Mouse (Mus musculus): ENCODE data around the gene Thsd7a. TPM values are rescaled to one million over a fixed set of nuclear protein-coding genes. Genes with fewer than 3 reads are reported as not detected.

Thsd7a gene
- polyA plus RNA-seq, 1 experiment from 2014 or later, result 2.0 TPM

GRCm38 (mm10) chr6:12500888-12501287 is 248.3 kb downstream of the Thsd7a start:
- Histone ChIP-seq H3K36me3 (ENCODE audit: control insufficient read depth, insufficient read depth, low read length) (no peaks in the 10 kb centered on the region), H3K9ac (ENCODE audit: low read length) (no peak overlapping the region), H3K4me2 (ENCODE audit: low read depth, low read length) (no peak overlapping the region), H3K4me1 (ENCODE audit: control insufficient read depth, insufficient read depth, low read length) (no peaks in the 10 kb centered on the region), H3K27me3 (ENCODE audit: control insufficient read depth, insufficient read depth, low read length) (no peaks in the 10 kb centered on the region), H3K9me3 (replicated peaks; ENCODE audit: control insufficient read depth, low read length) (no peaks in the 10 kb centered on the region), H3K27ac (ENCODE audit: low read length) (no peak overlapping the region), H3K4me3 (replicated peaks; ENCODE audit: low read length) (no peak overlapping the region)
- no peak for ATAC-seq (ENCODE audit: insufficient read depth, low FRiP score)
- WGBS, result 78% methylated on average over 7 of the region's 7 CpGs

DNA sequence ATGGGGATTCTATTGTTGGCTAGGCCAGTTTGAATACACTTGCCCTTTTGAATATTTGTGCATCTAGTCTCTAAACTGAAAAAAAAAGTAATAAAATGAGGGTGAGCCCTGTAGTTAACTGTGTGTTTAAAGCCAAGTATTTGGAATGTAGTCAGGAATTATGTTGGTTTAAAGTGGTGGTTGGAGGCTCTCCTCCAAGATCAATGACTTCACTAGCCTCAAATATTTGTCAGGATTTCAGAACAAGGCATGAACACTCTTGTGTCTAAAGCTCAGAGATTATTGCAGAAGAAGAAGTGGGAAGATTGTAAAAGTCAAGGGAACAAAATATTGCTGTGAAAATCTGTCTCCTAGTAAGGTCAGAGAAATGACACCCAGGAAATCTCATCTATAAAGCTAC is 249.3 kb downstream of the Thsd7a start:
- H3K9ac ChIP-seq (ENCODE audit: low read length), result no peak overlapping the region
- H3K27me3 ChIP-seq (ENCODE audit: control insufficient read depth, insufficient read depth, low read length), result no peaks in the 10 kb centered on the region
- H3K4me3 ChIP-seq (replicated peaks; ENCODE audit: low read length), result no peak overlapping the region
- no peak overlapping the region for H3K4me2 ChIP-seq (ENCODE audit: low read depth, low read length)
- H3K9me3 ChIP-seq (replicated peaks; ENCODE audit: control insufficient read depth, low read length), result no peaks in the 10 kb centered on the region
- H3K36me3 ChIP-seq (ENCODE audit: control insufficient read depth, insufficient read depth, low read length), result no peaks in the 10 kb centered on the region
- no peaks in the 10 kb centered on the region for H3K4me1 ChIP-seq (ENCODE audit: control insufficient read depth, insufficient read depth, low read length)
- H3K27ac ChIP-seq (ENCODE audit: low read length), result no peak overlapping the region
- no peak for ATAC-seq (ENCODE audit: insufficient read depth, low FRiP score)

DNA sequence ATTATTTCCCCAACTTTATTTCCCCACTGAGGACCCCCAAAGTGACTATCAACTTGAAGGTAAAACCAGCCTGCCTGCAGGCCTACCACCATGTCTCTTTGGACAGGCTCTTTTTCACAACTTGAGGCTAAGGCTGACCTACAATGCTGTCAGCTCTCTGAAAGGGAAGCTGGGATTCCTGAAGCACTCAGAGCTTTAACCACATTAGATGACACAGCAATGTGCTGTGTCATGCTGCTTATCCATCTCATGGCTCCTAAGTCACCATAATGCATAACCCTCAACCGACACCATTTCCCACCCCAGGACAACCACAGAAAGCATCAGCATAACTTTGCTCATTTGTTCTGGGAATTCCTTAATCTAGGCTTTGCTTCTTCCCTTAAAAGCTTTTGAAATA is 255.6 kb downstream of the Thsd7a start:
- Histone ChIP-seq H3K27me3 (ENCODE audit: control insufficient read depth, insufficient read depth, low read length) (no peaks in the 10 kb centered on the region), H3K9me3 (replicated peaks; ENCODE audit: control insufficient read depth, low read length) (no peaks in the 10 kb centered on the region), H3K4me3 (replicated peaks; ENCODE audit: low read length) (no peak overlapping the region), H3K4me1 (ENCODE audit: control insufficient read depth, insufficient read depth, low read length) (no peaks in the 10 kb centered on the region), H3K27ac (ENCODE audit: low read length) (no peak overlapping the region), H3K9ac (ENCODE audit: low read length) (no peak overlapping the region), H3K4me2 (ENCODE audit: low read depth, low read length) (no peak overlapping the region), H3K36me3 (ENCODE audit: control insufficient read depth, insufficient read depth, low read length) (no peaks in the 10 kb centered on the region)
- ATAC-seq (ENCODE audit: insufficient read depth, low FRiP score), result no peak
- WGBS, result 89% methylated on average over 1 of the region's 1 CpGs

DNA sequence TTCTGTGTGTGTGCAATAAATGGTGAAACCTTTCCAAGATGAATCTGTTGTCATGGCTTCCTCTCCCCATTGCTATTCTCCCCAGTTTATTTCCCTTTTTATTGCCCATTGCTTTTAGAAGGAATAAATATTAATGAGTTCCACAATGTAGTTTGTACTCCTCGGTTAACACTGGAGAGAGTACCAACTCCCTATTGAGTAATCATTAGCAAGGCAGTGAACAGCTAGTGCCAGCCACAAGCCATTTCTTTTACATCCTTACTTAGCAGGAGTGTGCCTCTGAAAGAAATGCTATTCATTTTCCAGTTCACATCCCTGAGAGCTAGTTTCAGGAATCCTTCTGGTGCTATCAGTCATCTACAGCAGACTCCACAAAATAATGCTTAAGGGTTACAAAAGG is 260.3 kb downstream of the Thsd7a start:
- 65% methylated on average over 1 of the region's 1 CpGs for WGBS
- Histone ChIP-seq H3K4me1 (ENCODE audit: control insufficient read depth, insufficient read depth, low read length) (no peaks in the 10 kb centered on the region), H3K4me3 (replicated peaks; ENCODE audit: low read length) (no peak overlapping the region), H3K9ac (ENCODE audit: low read length) (no peak overlapping the region), H3K4me2 (ENCODE audit: low read depth, low read length) (no peak overlapping the region), H3K36me3 (ENCODE audit: control insufficient read depth, insufficient read depth, low read length) (no peaks in the 10 kb centered on the region), H3K9me3 (replicated peaks; ENCODE audit: control insufficient read depth, low read length) (no peaks in the 10 kb centered on the region), H3K27me3 (ENCODE audit: control insufficient read depth, insufficient read depth, low read length) (no peaks in the 10 kb centered on the region), H3K27ac (ENCODE audit: low read length) (no peak overlapping the region)
- ATAC-seq (ENCODE audit: insufficient read depth, low FRiP score), result no peak

GRCm38 (mm10) chr6:12481527-12482163 is 267.6 kb downstream of the Thsd7a start:
- WGBS, result 77% methylated on average over 5 of the region's 5 CpGs
- ATAC-seq (ENCODE audit: insufficient read depth, low FRiP score), result no peak

DNA sequence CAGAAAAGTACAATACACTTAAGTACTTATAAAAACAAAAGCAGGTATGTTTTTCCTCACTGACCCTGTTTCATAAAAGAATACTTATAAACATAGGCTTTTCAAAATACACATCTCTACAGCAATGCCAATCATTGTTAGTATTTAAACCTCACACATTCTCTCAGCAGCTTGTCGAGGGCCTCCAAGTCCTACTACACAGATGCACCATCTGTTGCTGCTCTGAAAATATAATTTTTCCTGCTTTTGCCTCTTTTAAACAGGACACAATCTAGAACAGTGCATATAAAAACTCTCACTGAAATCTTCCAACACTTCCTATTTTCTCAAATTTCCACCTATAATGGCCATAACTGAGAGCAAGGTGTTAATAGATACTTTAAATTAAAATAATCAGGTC is 270.9 kb downstream of the Thsd7a start:
- H3K27me3 ChIP-seq (ENCODE audit: control insufficient read depth, insufficient read depth, low read length), result no peaks in the 10 kb centered on the region
- H3K9ac ChIP-seq (ENCODE audit: low read length), result no peak overlapping the region
- H3K4me1 ChIP-seq (ENCODE audit: control insufficient read depth, insufficient read depth, low read length), result no peaks in the 10 kb centered on the region
- no peak overlapping the region for H3K27ac ChIP-seq (ENCODE audit: low read length)
- H3K9me3 ChIP-seq (replicated peaks; ENCODE audit: control insufficient read depth, low read length), result no peaks in the 10 kb centered on the region
- H3K4me2 ChIP-seq (ENCODE audit: low read depth, low read length), result no peak overlapping the region
- no peak overlapping the region for H3K4me3 ChIP-seq (replicated peaks; ENCODE audit: low read length)
- no peak for ATAC-seq (ENCODE audit: insufficient read depth, low FRiP score)
- H3K36me3 ChIP-seq (ENCODE audit: control insufficient read depth, insufficient read depth, low read length), result no peaks in the 10 kb centered on the region
- WGBS, result 67% methylated on average over 1 of the region's 1 CpGs

More at GRCm38 (mm10) chr6:12481527-12482163, 267.6 kb downstream of the Thsd7a start:
- H3K9ac ChIP-seq (ENCODE audit: low read length), result no peak overlapping the region
- H3K4me3 ChIP-seq (replicated peaks; ENCODE audit: low read length), result no peak overlapping the region
- H3K4me2 ChIP-seq (ENCODE audit: low read depth, low read length), result no peak overlapping the region
- no peaks in the 10 kb centered on the region for H3K36me3 ChIP-seq (ENCODE audit: control insufficient read depth, insufficient read depth, low read length)
- no peak overlapping the region for H3K27ac ChIP-seq (ENCODE audit: low read length)
- no peaks in the 10 kb centered on the region for H3K9me3 ChIP-seq (replicated peaks; ENCODE audit: control insufficient read depth, low read length)
- no peaks in the 10 kb centered on the region for H3K4me1 ChIP-seq (ENCODE audit: control insufficient read depth, insufficient read depth, low read length)
- no peaks in the 10 kb centered on the region for H3K27me3 ChIP-seq (ENCODE audit: control insufficient read depth, insufficient read depth, low read length)

DNA sequence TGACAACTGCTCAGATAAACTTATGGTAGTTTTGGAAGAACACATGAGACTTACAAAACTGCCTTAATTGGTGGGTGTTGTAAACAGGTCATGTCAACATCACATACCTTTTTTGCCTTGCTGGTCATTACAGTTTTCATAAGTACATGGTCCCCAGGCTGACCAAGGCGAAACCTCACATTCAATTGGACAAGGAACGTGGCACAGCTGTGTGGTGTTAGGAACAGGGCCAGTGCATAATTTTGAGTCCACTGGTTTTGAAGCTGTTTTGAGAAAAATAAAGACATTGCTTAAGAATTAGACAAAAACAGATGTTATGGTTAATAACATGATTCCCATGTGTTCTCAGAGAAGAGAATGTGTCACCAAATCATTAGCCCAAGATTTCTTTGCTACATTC is 278.3 kb downstream of the Thsd7a start:
- Histone ChIP-seq H3K9me3 (replicated peaks; ENCODE audit: control insufficient read depth, low read length) (no peaks in the 10 kb centered on the region), H3K36me3 (ENCODE audit: control insufficient read depth, insufficient read depth, low read length) (no peaks in the 10 kb centered on the region), H3K27me3 (ENCODE audit: control insufficient read depth, insufficient read depth, low read length) (no peaks in the 10 kb centered on the region), H3K4me2 (ENCODE audit: low read depth, low read length) (no peak overlapping the region), H3K9ac (ENCODE audit: low read length) (no peak overlapping the region), H3K4me1 (ENCODE audit: control insufficient read depth, insufficient read depth, low read length) (no peaks in the 10 kb centered on the region), H3K4me3 (replicated peaks; ENCODE audit: low read length) (no peak overlapping the region), H3K27ac (ENCODE audit: low read length) (no peak overlapping the region)
- WGBS, result 63% methylated on average over 2 of the region's 2 CpGs
- ATAC-seq (ENCODE audit: insufficient read depth, low FRiP score), result no peak

DNA sequence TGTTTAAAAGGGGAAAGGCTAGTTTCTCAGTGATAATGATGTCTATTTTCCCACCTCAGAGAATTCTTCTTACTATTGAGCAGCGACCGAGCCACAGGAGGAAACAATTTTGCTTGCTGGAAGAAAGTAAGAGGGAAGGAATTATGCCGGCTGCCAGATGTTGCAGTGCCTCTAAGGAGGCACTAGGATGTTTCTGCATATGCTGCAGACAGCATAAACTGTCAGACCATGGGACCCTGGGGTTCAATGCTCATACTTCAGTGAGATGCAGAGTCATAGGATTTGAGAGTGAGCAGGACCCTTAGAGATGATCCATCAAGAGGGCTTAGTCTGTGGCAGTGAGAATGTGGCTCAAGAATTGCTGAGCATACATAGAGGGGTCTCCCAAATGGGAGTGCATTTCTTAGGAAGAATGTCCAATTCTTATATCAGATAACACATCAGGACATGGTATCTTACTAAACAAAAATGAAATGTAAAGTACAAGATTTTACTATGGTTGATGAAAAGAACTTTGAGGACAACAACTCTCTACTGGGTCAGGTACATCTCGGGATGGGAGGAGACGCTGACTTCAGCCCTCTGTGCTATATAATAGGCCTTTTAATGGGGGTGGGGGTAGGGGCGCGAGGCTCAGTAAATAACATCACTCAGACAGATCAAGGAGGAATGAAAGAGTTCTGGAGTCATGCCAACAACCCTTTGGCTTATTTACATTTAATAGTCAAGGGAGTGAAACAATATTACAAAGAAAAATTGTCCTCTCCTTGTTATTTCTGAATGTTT is 281.7 kb downstream of the Thsd7a start:
- WGBS, result 38% methylated on average over 7 of the region's 7 CpGs
- H3K36me3 ChIP-seq (ENCODE audit: control insufficient read depth, insufficient read depth, low read length), result no peaks in the 10 kb centered on the region
- no peak for ATAC-seq (ENCODE audit: insufficient read depth, low FRiP score)
- no peaks in the 10 kb centered on the region for H3K27me3 ChIP-seq (ENCODE audit: control insufficient read depth, insufficient read depth, low read length)
- H3K4me2 ChIP-seq (ENCODE audit: low read depth, low read length), result no peak overlapping the region
- no peak overlapping the region for H3K9ac ChIP-seq (ENCODE audit: low read length)
- no peak overlapping the region for H3K27ac ChIP-seq (ENCODE audit: low read length)
- no peaks in the 10 kb centered on the region for H3K9me3 ChIP-seq (replicated peaks; ENCODE audit: control insufficient read depth, low read length)
- H3K4me1 ChIP-seq (ENCODE audit: control insufficient read depth, insufficient read depth, low read length), result no peaks in the 10 kb centered on the region
- H3K4me3 ChIP-seq (replicated peaks; ENCODE audit: low read length), result no peak overlapping the region

- Histone ChIP-seq H3K9me3 (replicated peaks; ENCODE audit: control insufficient read depth, low read length) (no peaks in the 10 kb centered on the region), H3K4me2 (ENCODE audit: low read depth, low read length) (no peak overlapping the region), H3K4me3 (replicated peaks; ENCODE audit: low read length) (no peak overlapping the region), H3K27ac (ENCODE audit: low read length) (no peak overlapping the region), H3K36me3 (ENCODE audit: control insufficient read depth, insufficient read depth, low read length) (no peaks in the 10 kb centered on the region), H3K9ac (ENCODE audit: low read length) (no peak overlapping the region), H3K27me3 (ENCODE audit: control insufficient read depth, insufficient read depth, low read length) (no peaks in the 10 kb centered on the region), H3K4me1 (ENCODE audit: control insufficient read depth, insufficient read depth, low read length) (no peaks in the 10 kb centered on the region)
- no peak for ATAC-seq (ENCODE audit: insufficient read depth, low FRiP score)
- WGBS, result 77% methylated on average over 4 of the region's 4 CpGs
Measured at GRCm38 (mm10) chr6:12458841-12459240, 290.4 kb downstream of the Thsd7a start.

Measured in stomach, embryonic 16.5 days (tissue).